Mouse (Mus musculus): ENCODE data around the gene BC051142.

BC051142 gene

DNA sequence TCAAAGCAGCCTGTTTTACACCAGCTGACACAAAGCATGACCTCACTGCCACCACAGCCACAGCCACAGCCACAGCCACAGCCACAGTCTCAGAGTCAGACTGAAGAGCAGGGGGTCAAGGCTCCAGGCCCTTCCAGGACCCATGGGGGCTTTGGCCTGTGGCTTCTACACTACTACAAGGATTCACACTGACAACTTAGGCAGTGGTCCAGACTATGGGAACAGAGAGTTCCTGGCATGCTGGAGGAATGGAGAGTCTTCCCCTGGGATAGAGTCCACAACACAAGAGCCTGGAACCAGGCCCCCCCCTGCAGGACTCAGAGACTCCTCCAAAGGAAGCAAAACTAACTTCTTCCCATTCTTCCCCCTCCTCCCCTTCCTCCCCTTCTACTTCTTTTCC lies 109.0 kb downstream of the BC051142 start:
- no peak for DNase-seq (ENCODE audit: low read depth, low spot score)

All from telencephalon, adult 2 months (tissue).